Mouse (Mus musculus) macrophage (primary cell): Measurements from ENCODE around the gene Col6a5. TPM values are rescaled to one million over a fixed set of nuclear protein-coding genes. Genes with fewer than 3 reads are reported as not detected.

ENCODE experiments used
- H3K27ac ChIP-seq: fragments of 350-480 bp; formaldehyde crosslinking; 2 replicates; pipeline ENCODE4 v1.9.0; 2021
- H3K36me3 ChIP-seq: fragments of 350-480 bp; formaldehyde crosslinking; 2 replicates; pipeline ENCODE4 v1.9.0; 2021; ENCODE audit errors: inconsistent target
- H3K4me3 ChIP-seq: fragments of 350-480 bp; formaldehyde crosslinking; 2 replicates; pipeline ENCODE4 v1.9.0; 2021; ENCODE audit errors: inconsistent target
- H3K79me2 ChIP-seq: fragments of 350-480 bp; formaldehyde crosslinking; 2 replicates; pipeline ENCODE4 v1.9.0; 2021; ENCODE audit errors: inconsistent target
- WGBS: methylation state at CpG from one replicate; pipeline ENCODE4 v1.1.7; 2026; ENCODE audit warnings: inconsistent platforms; ENCODE audit not compliant: missing documents; 5-methylcytosine and 5-hydroxymethylcytosine counted together
- polyA plus RNA-seq: library from polyadenylated mRNA; stranded (reverse); fragments of 250-400 nt; gene quantifications from 3 replicates; pipeline ENCODE4 v1.2.4, GENCODE M21; 2018; ENCODE audit warnings: inconsistent platforms
- total RNA-seq, 78 experiments: library from RNA; depleted of rRNA; stranded (reverse); fragments of 250-400 nt; gene quantifications; 1 replicate in 9 of 78; 2 replicates in 24 of 78; 3 replicates in 43 of 78; 4 replicates in 2 of 78; pipeline ENCODE4 v1.2.4; 2018; ENCODE audit warnings: inconsistent platforms in 56 of 78

The Col6a5 gene
- not detected for total RNA-seq (2018; cell fraction: chromatin; rRNA removed)
- not detected for total RNA-seq (2018; cell fraction: cytosol; rRNA removed)
- not detected for total RNA-seq (2018; cell fraction: nucleus; rRNA removed)
- not detected in 3 replicates for polyA plus RNA-seq

GRCm38 (mm10) chr9:105960533-105960932 lies at the start of gene Col6a5:
Col6a5 (minus strand) TSS chr9:105960643.
- WGBS: 31% methylated on average over 10 of the region's 13 CpGs
- Histone ChIP-seq H3K27ac (no peak within 1 kb of the TSS), H3K79me2 (no peaks in the 10 kb centered on the region)

GRCm38 (mm10) chr9:105997955-105998354 lies 37.5 kb upstream of the Col6a5 start:
- WGBS: 71% methylated on average over 11 of the region's 11 CpGs
- Histone ChIP-seq H3K27ac (no peak overlapping the region), H3K4me3 (no peak overlapping the region), H3K36me3 (no peaks in the 10 kb centered on the region), H3K79me2 (no peaks in the 10 kb centered on the region)

More at GRCm38 (mm10) chr9:105960533-105960932, at the start of gene Col6a5:
- Histone ChIP-seq H3K36me3 (no peaks in the 10 kb centered on the region), H3K4me3 (no peak within 1 kb of the TSS)

- Histone ChIP-seq H3K36me3 (no peaks in the 10 kb centered on the region), H3K27ac (no peak overlapping the region), H3K4me3 (no peak overlapping the region), H3K79me2 (no peaks in the 10 kb centered on the region)
- 86% methylated on average over 6 of the region's 6 CpGs for WGBS
These were observed 32.0 kb upstream of the Col6a5 start for GRCm38 (mm10) chr9:105992425-105992824.

- 89% methylated on average over 6 of the region's 6 CpGs for WGBS
- Histone ChIP-seq H3K36me3 (no peaks in the 10 kb centered on the region), H3K27ac (no peak overlapping the region), H3K4me3 (no peak overlapping the region), H3K79me2 (no peaks in the 10 kb centered on the region)
These were observed 29.7 kb upstream of the Col6a5 start for GRCm38 (mm10) chr9:105990099-105990498.

GRCm38 (mm10) chr9:105989468-105989867 lies 29.0 kb upstream of the Col6a5 start:
- no peaks in the 10 kb centered on the region for H3K36me3 ChIP-seq
- 91% methylated on average over 6 of the region's 6 CpGs for WGBS
- H3K27ac ChIP-seq: no peak overlapping the region
- no peaks in the 10 kb centered on the region for H3K79me2 ChIP-seq
- H3K4me3 ChIP-seq: no peak overlapping the region

- no peaks in the 10 kb centered on the region for H3K36me3 ChIP-seq
- H3K27ac ChIP-seq: no peak overlapping the region
- no peak overlapping the region for H3K4me3 ChIP-seq
- 65% methylated on average over 8 of the region's 8 CpGs for WGBS
- H3K79me2 ChIP-seq: no peaks in the 10 kb centered on the region
These were observed 27.7 kb upstream of the Col6a5 start for GRCm38 (mm10) chr9:105988096-105988495.

GRCm38 (mm10) chr9:105984931-105985519 lies 24.6 kb upstream of the Col6a5 start:
- 57% methylated on average over 10 of the region's 10 CpGs for WGBS
- Histone ChIP-seq H3K4me3 (no peak overlapping the region), H3K36me3 (no peaks in the 10 kb centered on the region), H3K79me2 (no peaks in the 10 kb centered on the region), H3K27ac (no peak overlapping the region)

- Histone ChIP-seq H3K27ac (no peak overlapping the region), H3K79me2 (no peaks in the 10 kb centered on the region), H3K36me3 (no peaks in the 10 kb centered on the region), H3K4me3 (no peak overlapping the region)
- WGBS: 92% methylated on average over 8 of the region's 8 CpGs
These were observed 18.0 kb upstream of the Col6a5 start for GRCm38 (mm10) chr9:105978479-105978878.

- Histone ChIP-seq H3K79me2 (no peaks in the 10 kb centered on the region), H3K27ac (no peak overlapping the region), H3K4me3 (no peak overlapping the region), H3K36me3 (no peaks in the 10 kb centered on the region)
- 34% methylated on average over 13 of the region's 13 CpGs for WGBS
These were observed 16.4 kb upstream of the Col6a5 start for GRCm38 (mm10) chr9:105976871-105977270.

- Histone ChIP-seq H3K79me2 (no peaks in the 10 kb centered on the region), H3K27ac (no peak overlapping the region), H3K36me3 (no peaks in the 10 kb centered on the region), H3K4me3 (no peak overlapping the region)
- WGBS: 68% methylated on average over 5 of the region's 6 CpGs
These were observed 15.9 kb upstream of the Col6a5 start for GRCm38 (mm10) chr9:105976314-105976713.

GRCm38 (mm10) chr9:105973736-105974135 lies 13.3 kb upstream of the Col6a5 start:
- no peaks in the 10 kb centered on the region for H3K79me2 ChIP-seq
- no peaks in the 10 kb centered on the region for H3K36me3 ChIP-seq
- no peak overlapping the region for H3K4me3 ChIP-seq
- WGBS: 80% methylated on average over 1 of the region's 1 CpGs
- no peak overlapping the region for H3K27ac ChIP-seq

GRCm38 (mm10) chr9:105972031-105972430 lies 11.6 kb upstream of the Col6a5 start:
- 94% methylated on average over 3 of the region's 3 CpGs for WGBS
- H3K27ac ChIP-seq: no peak overlapping the region
- H3K4me3 ChIP-seq: no peak overlapping the region
- no peaks in the 10 kb centered on the region for H3K79me2 ChIP-seq
- H3K36me3 ChIP-seq: no peaks in the 10 kb centered on the region

GRCm38 (mm10) chr9:105971351-105971894 lies 11.0 kb upstream of the Col6a5 start:
- Histone ChIP-seq H3K36me3 (no peaks in the 10 kb centered on the region), H3K4me3 (no peak overlapping the region), H3K79me2 (no peaks in the 10 kb centered on the region), H3K27ac (no peak overlapping the region)
- WGBS: 90% methylated on average over 14 of the region's 14 CpGs

- 93% methylated on average over 5 of the region's 5 CpGs for WGBS
- Histone ChIP-seq H3K4me3 (no peak overlapping the region), H3K36me3 (no peaks in the 10 kb centered on the region), H3K79me2 (no peaks in the 10 kb centered on the region), H3K27ac (no peak overlapping the region)
These were observed 10.5 kb upstream of the Col6a5 start for GRCm38 (mm10) chr9:105970901-105971300.

GRCm38 (mm10) chr9:105967976-105968375 lies 7.5 kb upstream of the Col6a5 start:
- Histone ChIP-seq H3K27ac (no peak overlapping the region), H3K79me2 (no peaks in the 10 kb centered on the region), H3K36me3 (no peaks in the 10 kb centered on the region), H3K4me3 (no peak overlapping the region)
- WGBS: 86% methylated on average over 5 of the region's 5 CpGs
